Mouse (Mus musculus): Measurements from ENCODE around the gene Slc25a3. TPM values are rescaled to one million over a fixed set of nuclear protein-coding genes. Genes with fewer than 3 reads are reported as not detected.

Gene Slc25a3
- total RNA-seq, 2 experiments from 2014 or later, result 388 to 413 TPM

- DNase-seq, result no peak
- intact Hi-C loops (cut with DNase I), result no loop called here
Observed at GRCm38 (mm10) chr10:91100101-91100500, 23.8 kb downstream of the Slc25a3 start.

- intact Hi-C loops (cut with DNase I), result no loop called here
- DNase-seq, result no peak
Observed at GRCm38 (mm10) chr10:91098056-91098455, 25.8 kb downstream of the Slc25a3 start.

GRCm38 (mm10) chr10:91094251-91095104 lies 29.4 kb downstream of the Slc25a3 start:
- DNase-seq, result no peak
- intact Hi-C loops (cut with DNase I), result no loop called here

GRCm38 (mm10) chr10:91092812-91093211 lies 31.0 kb downstream of the Slc25a3 start:
- intact Hi-C loops (cut with DNase I), result no loop called here
- no peak for DNase-seq

- intact Hi-C loops (cut with DNase I), result no loop called here
Observed at GRCm38 (mm10) chr10:91083393-91083927, 40.4 kb downstream of the Slc25a3 start.

GRCm38 (mm10) chr10:91082550-91083392 lies 41.1 kb downstream of the Slc25a3 start, which contains the start of the genes Apaf1 and Ikbip:
Gene Apaf1, minus strand, starts transcription at chr10:91082770.
Gene Ikbip, plus strand, starts transcription at chr10:91082940.
- DNase-seq, result peak; percentile 100
- intact Hi-C loops (cut with DNase I), result no loop called here

More at GRCm38 (mm10) chr10:91083393-91083927, 40.4 kb downstream of the Slc25a3 start:
- DNase-seq, result no peak

GRCm38 (mm10) chr10:91081959-91082507 lies 41.8 kb downstream of the Slc25a3 start:
- intact Hi-C loops (cut with DNase I), result no loop called here
- DNase-seq, result no peak

- no peak for DNase-seq
- intact Hi-C loops (cut with DNase I), result no loop called here
Observed at GRCm38 (mm10) chr10:91080540-91080939, 43.3 kb downstream of the Slc25a3 start.

- intact Hi-C loops (cut with DNase I), result loop anchor here (10.0 kb wide), 1 partner anchor 168 kb away; no protein-coding TSS in a partner anchor
- no peak for DNase-seq
Observed at GRCm38 (mm10) chr10:91076667-91077066, 47.2 kb downstream of the Slc25a3 start.

GRCm38 (mm10) chr10:91073345-91073744 lies 50.5 kb downstream of the Slc25a3 start:
- no peak for DNase-seq
- intact Hi-C loops (cut with DNase I), result loop anchor here (10.0 kb wide), 1 partner anchor 171 kb away; no protein-coding TSS in a partner anchor

GRCm38 (mm10) chr10:91071768-91072167 lies 52.1 kb downstream of the Slc25a3 start:
- intact Hi-C loops (cut with DNase I), result loop anchor here (10.0 kb wide), 1 partner anchor 173 kb away; no protein-coding TSS in a partner anchor
- no peak for DNase-seq

Other genes starting within 250 kb of the Slc25a3 start
- 10 to 100 TPM; 28.8 to 29.4 TPM for gene Apaf1, start 41.3 kb downstream of the Slc25a3 start, total RNA-seq (2021)
- 10 to 100 TPM; 12.0 to 12.8 TPM for gene Ikbip, start 41.1 kb downstream of the Slc25a3 start, total RNA-seq (2021)
- 10 to 100 TPM; 70.0 to 76.8 TPM for gene Tmpo, start 57.3 kb upstream of the Slc25a3 start, total RNA-seq (2021)